Mouse (Mus musculus) intestine, embryonic 16.5 days (tissue): ENCODE results near the gene Sema6d. TPM values are rescaled to one million over a fixed set of nuclear protein-coding genes. Genes with fewer than 3 reads are reported as not detected.

Experiments used
- ATAC-seq: fragments of 200-750 bp; cut with Nextera tagmentation; 2 replicates; pipeline ENCODE4 v1.8.0; 2017; ENCODE audit warnings: moderate TSS enrichment, moderate library complexity
- H3K27ac ChIP-seq: fragments of 300-500 bp; sonication (generic); 2 replicates; pipeline ENCODE4 v1.5.1; 2014; ENCODE audit warnings: mild to moderate bottlenecking, low read length
- H3K27me3 ChIP-seq: fragments of 300-500 bp; sonication (generic); replicated peaks from 2 replicates; pipeline ENCODE4 v1.6.1; 2014; ENCODE audit warnings: low read length, control low read depth, mixed read lengths; ENCODE audit not compliant: control insufficient read depth, insufficient read depth
- H3K36me3 ChIP-seq: fragments of 300-500 bp; sonication (generic); 2 replicates; pipeline ENCODE4 v1.6.1; 2014; ENCODE audit warnings: low read length, control low read depth; ENCODE audit not compliant: control insufficient read depth, insufficient read depth
- H3K4me1 ChIP-seq: fragments of 300-500 bp; sonication (generic); 2 replicates; pipeline ENCODE4 v1.6.1; 2014; ENCODE audit warnings: low read length, control low read depth, mixed read lengths; ENCODE audit not compliant: control insufficient read depth, insufficient read depth
- H3K4me2 ChIP-seq: fragments of 300-500 bp; sonication (generic); 2 replicates; pipeline ENCODE4 v1.6.1; 2014; ENCODE audit warnings: low read depth, low read length, control low read depth
- H3K4me3 ChIP-seq: fragments of 300-500 bp; sonication (generic); 2 replicates; pipeline ENCODE4 v1.5.1; 2014; ENCODE audit warnings: mild to moderate bottlenecking, low read length
- H3K9ac ChIP-seq: fragments of 300-500 bp; sonication (generic); 2 replicates; pipeline ENCODE4 v1.6.1; 2014; ENCODE audit warnings: low read depth, low read length
- H3K9me3 ChIP-seq: fragments of 300-500 bp; sonication (generic); 2 replicates; pipeline ENCODE4 v1.6.1; 2016; ENCODE audit warnings: low read length, control low read depth; ENCODE audit not compliant: control insufficient read depth
- WGBS: fragments of 180-500 bp; shearing (Covaris S2); extraction: QIAGEN DNeasy Blood & Tissue Kit; methylation state at CpG from one replicate; pipeline ENCODE4 v1.1.7; 2014; 5-methylcytosine and 5-hydroxymethylcytosine counted together
- polyA plus RNA-seq: library from polyadenylated mRNA; unstranded; fragments of >200 nt; fragmentation: Nextera tagmentation; extraction: Ambion mirVana; gene quantifications from 2 replicates; pipeline ENCODE4 v1.2.1, GENCODE M21; 2015

Sema6d gene
- polyA plus RNA-seq, 1 experiment from 2014 or later, result 10.9 TPM

DNA sequence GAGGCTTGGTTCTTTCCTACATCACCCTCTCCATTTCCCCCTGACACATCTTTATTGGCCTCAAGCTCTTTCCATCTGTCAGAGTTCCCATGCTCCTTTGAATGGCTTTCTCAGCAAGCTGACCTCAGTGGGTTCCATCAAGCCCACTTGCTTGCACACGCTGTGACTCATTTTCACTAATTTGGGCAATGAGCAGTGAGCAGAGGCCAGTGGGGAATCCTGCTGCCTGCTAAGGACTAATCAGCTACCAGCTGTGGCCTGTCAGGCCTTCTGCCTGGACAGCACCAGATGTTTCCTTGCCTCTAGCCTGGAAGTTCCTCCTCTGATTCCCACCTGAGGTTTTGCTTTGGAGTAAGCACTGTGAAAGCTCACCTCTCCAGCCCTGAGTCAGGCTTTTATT, 168.3 kb downstream of the Sema6d start:
- no peak overlapping the region for H3K9ac ChIP-seq
- no peak overlapping the region for H3K27ac ChIP-seq
- H3K36me3 ChIP-seq, result no peaks in the 10 kb centered on the region
- H3K27me3 ChIP-seq, result no peaks in the 10 kb centered on the region
- no peaks in the 10 kb centered on the region for H3K4me1 ChIP-seq
- H3K4me2 ChIP-seq, result no peak overlapping the region
- no peak overlapping the region for H3K4me3 ChIP-seq
- WGBS, result 43% methylated on average over 1 of the region's 1 CpGs
- no peak for ATAC-seq
- H3K9me3 ChIP-seq, result no peaks in the 10 kb centered on the region

DNA sequence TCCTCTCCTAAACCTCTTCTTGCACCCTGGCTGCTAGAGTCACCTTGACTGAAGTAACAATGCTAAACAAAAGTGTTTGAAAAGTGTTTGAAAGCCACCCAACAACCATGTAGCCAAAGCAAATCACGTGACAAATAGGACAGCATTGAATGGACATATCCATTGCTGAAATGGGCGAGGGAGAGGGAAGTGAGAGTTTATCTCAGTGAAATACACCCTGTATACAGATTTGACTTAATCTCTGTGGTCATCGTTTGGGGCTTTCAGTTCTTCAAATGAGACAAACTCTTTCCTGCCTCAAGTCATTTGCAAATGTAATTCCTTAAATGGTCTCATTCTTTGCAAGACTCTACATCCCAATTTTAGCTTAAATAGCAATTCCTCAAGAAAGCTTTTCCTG, 174.5 kb downstream of the Sema6d start:
- ATAC-seq, result no peak
- H3K4me1 ChIP-seq, result no peaks in the 10 kb centered on the region
- H3K9ac ChIP-seq, result no peak overlapping the region
- H3K9me3 ChIP-seq, result no peaks in the 10 kb centered on the region
- no peak overlapping the region for H3K4me2 ChIP-seq
- H3K27ac ChIP-seq, result no peak overlapping the region
- 75% methylated on average over 3 of the region's 3 CpGs for WGBS
- H3K27me3 ChIP-seq, result no peaks in the 10 kb centered on the region
- no peak overlapping the region for H3K4me3 ChIP-seq
- H3K36me3 ChIP-seq, result no peaks in the 10 kb centered on the region

DNA sequence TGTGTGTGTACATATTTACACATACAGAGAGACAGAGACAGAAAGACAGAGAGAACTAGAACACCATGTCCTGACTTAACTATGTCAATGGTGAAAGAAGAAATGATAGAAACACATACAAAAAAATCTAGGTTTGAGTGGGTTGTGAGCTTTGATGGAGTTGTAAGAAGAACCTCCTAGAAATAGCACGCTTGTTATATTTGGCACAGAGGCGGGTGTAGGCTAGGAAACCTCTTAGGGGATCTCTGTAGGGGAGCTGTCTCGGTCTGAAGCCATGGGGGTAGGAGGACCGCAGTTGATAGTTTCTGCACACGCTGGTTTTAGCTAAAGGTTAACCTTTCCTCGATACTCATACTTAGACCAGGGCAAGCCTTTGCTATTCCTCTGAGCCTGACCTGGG, 181.4 kb downstream of the Sema6d start:
- H3K4me1 ChIP-seq, result no peaks in the 10 kb centered on the region
- H3K27me3 ChIP-seq, result no peaks in the 10 kb centered on the region
- no peak overlapping the region for H3K27ac ChIP-seq
- WGBS, result 80% methylated on average over 6 of the region's 6 CpGs
- ATAC-seq, result no peak
- no peak overlapping the region for H3K4me2 ChIP-seq
- no peak overlapping the region for H3K9ac ChIP-seq
- no peak overlapping the region for H3K4me3 ChIP-seq
- H3K36me3 ChIP-seq, result no peaks in the 10 kb centered on the region
- no peaks in the 10 kb centered on the region for H3K9me3 ChIP-seq

DNA sequence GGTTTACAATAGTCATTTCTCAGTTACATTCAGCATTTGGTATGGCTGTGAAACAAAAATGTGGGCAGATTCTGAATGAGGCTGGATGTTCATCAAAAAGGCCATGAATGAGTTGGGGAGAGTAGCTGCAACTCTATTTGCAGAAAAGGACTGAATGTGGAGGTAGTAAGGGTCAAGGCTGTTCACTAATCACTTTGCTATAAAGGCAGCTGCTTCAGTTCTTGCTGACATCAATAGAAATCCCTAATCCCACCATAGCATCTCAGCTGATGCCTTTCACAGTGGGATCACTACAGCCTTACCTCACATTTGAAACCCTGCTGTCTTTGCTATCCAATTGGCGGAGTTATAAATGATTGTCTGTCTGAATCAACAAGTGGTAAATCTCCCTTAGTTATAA, 187.7 kb downstream of the Sema6d start:
- Histone ChIP-seq H3K4me3 (no peak overlapping the region), H3K27me3 (no peaks in the 10 kb centered on the region), H3K9ac (no peak overlapping the region), H3K36me3 (no peaks in the 10 kb centered on the region), H3K9me3 (no peaks in the 10 kb centered on the region), H3K4me2 (no peak overlapping the region), H3K27ac (no peak overlapping the region), H3K4me1 (no peaks in the 10 kb centered on the region)
- ATAC-seq, result no peak
- 84% methylated on average over 1 of the region's 1 CpGs for WGBS

DNA sequence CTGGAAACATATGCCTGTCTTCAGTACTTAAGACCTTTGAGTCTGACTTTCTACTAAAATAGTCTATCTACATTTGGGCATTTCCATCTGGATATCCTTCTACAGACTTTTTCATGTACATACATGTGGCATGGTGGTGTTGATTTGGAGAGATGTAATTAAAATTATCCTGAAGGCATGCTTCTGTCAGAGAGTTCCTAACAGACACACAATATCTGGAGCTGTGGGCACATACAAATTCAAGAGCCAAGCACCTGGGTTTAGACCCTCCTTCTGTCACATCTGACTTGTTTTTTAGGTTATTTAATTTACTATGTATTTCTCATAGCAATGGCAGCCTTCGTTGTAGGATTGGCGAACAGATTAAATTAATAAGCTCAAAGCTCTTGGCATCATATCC, 195.3 kb downstream of the Sema6d start:
- Histone ChIP-seq H3K9ac (no peak overlapping the region), H3K36me3 (no peaks in the 10 kb centered on the region), H3K4me2 (no peak overlapping the region), H3K27ac (no peak overlapping the region), H3K9me3 (no peaks in the 10 kb centered on the region), H3K4me1 (no peaks in the 10 kb centered on the region), H3K27me3 (no peaks in the 10 kb centered on the region), H3K4me3 (no peak overlapping the region)
- ATAC-seq, result no peak
- 91% methylated on average over 2 of the region's 2 CpGs for WGBS

DNA sequence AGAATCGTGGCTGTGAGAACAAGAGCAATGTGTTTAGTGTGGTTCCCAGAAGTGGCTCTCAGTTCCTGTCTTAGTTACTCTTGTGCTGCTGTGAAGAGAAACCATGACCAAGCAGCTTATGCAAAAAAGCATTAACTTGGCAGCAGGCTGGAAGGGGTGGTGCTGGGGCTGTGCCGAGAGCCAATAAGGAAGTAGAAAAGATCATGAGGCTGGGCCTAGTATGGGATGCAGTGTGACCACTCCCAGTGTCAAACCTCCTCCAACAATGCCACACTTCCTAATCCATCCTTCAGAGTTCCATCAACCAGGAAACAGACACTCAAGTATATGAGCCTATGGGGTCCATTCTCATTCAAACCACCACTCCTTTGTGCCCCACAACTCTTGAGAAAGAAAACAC, 199.6 kb downstream of the Sema6d start:
- Histone ChIP-seq H3K4me1 (no peaks in the 10 kb centered on the region), H3K27ac (no peak overlapping the region), H3K9me3 (no peaks in the 10 kb centered on the region), H3K36me3 (no peaks in the 10 kb centered on the region), H3K4me3 (no peak overlapping the region), H3K4me2 (no peak overlapping the region), H3K9ac (no peak overlapping the region), H3K27me3 (no peaks in the 10 kb centered on the region)
- WGBS, result 76% methylated on average over 2 of the region's 2 CpGs
- ATAC-seq, result no peak

DNA sequence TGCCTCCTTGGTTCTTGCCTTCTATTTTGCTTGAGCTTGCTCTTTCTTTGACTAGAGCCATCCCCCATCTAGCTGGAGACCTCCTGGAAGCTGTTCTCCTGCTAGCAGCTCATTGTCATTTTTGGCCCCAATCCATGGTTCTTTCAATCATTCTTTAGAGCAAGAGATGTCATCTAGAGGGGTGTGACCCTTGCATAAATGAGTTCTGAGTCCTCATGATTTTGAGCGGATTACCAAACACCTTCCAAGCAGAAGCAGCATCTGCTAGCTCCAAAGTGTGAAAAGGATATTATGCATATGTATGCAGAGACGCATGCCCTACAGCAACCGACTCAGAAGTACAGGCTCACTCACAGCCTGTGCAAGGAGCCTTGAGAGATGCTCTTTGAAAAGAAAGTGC, 201.4 kb downstream of the Sema6d start:
- no peak for ATAC-seq
- Histone ChIP-seq H3K4me2 (no peak overlapping the region), H3K27me3 (no peaks in the 10 kb centered on the region), H3K9ac (no peak overlapping the region), H3K4me3 (no peak overlapping the region), H3K27ac (no peak overlapping the region), H3K36me3 (no peaks in the 10 kb centered on the region), H3K4me1 (no peaks in the 10 kb centered on the region), H3K9me3 (no peaks in the 10 kb centered on the region)
- 83% methylated on average over 3 of the region's 3 CpGs for WGBS

DNA sequence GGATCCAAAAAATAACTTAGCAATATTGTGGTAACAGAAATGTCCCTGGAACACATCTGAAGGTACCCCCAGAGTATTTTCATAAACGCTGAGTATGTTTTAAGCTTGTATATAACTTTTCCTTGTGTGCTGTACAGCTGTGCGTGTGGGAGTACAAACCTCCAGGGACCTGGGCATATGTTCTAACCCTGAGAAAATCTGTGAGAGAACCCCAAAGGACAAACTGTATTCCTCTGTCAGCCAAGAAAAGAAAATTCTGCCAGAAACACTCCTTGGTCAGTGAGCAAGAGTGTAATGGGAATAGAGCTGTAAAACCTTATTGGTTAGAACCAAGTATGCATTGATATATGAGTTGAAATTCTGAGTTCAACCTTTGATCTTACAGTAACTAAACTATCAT, 203.8 kb downstream of the Sema6d start:
- no peaks in the 10 kb centered on the region for H3K9me3 ChIP-seq
- 86% methylated on average over 2 of the region's 2 CpGs for WGBS
- no peak for ATAC-seq

DNA sequence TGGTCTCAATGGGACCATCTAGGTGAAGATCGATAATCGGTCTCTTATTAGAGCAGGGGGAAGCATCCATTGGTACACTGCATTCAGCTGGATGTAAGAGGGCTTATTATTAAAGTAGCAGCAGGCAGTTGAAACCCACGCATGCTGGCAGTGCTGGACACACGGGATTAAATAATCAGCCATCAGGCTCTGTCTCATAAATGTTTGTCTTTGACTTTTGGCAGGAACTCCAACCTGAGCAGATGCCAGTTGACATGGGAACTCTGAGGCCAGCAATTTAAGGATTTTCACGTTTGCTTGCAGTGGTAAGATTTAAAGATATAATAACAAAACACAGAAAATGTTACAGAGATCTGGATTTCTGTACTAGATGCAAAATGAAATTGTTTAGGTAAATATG, 208.6 kb downstream of the Sema6d start:
- Histone ChIP-seq H3K36me3 (no peaks in the 10 kb centered on the region), H3K9me3 (no peaks in the 10 kb centered on the region), H3K4me2 (no peak overlapping the region), H3K9ac (no peak overlapping the region), H3K4me1 (no peaks in the 10 kb centered on the region), H3K4me3 (no peak overlapping the region), H3K27me3 (no peaks in the 10 kb centered on the region), H3K27ac (no peak overlapping the region)
- WGBS, result 60% methylated on average over 5 of the region's 5 CpGs
- no peak for ATAC-seq

More for the DNA sequence above, 203.8 kb downstream of the Sema6d start:
- Histone ChIP-seq H3K36me3 (no peaks in the 10 kb centered on the region), H3K9ac (no peak overlapping the region), H3K4me1 (no peaks in the 10 kb centered on the region), H3K4me2 (no peak overlapping the region), H3K27ac (no peak overlapping the region), H3K27me3 (no peaks in the 10 kb centered on the region), H3K4me3 (no peak overlapping the region)

DNA sequence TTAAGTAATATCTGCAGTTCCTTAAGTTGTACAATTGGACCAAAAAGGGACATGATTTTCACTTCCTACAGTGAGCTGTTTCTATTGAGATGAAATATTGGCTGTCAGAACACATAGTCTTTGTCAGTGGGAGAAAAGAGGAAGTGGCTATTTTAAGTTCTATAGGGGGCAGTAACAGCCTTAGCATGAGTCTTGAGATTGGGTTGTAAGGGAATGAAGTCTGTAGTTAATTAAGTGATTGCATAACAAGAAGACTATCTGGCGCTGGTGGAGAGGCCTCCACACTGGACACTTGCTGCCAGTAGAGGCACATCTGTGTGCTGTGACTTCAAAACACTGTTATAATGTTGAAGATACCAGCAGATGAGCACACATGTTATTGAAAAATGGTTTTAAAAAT, 209.1 kb downstream of the Sema6d start:
- no peaks in the 10 kb centered on the region for H3K9me3 ChIP-seq
- 30% methylated on average over 1 of the region's 1 CpGs for WGBS
- peak; percentile 76 for ATAC-seq
- no peak overlapping the region for H3K27ac ChIP-seq
- H3K36me3 ChIP-seq, result no peaks in the 10 kb centered on the region
- H3K4me2 ChIP-seq, result no peak overlapping the region
- no peaks in the 10 kb centered on the region for H3K4me1 ChIP-seq
- H3K4me3 ChIP-seq, result no peak overlapping the region
- no peak overlapping the region for H3K9ac ChIP-seq
- H3K27me3 ChIP-seq, result no peaks in the 10 kb centered on the region
